Mouse (Mus musculus) liver, adult 2 months (tissue): ENCODE data around the gene Gpsm3.
A peak's percentile ranks its signal among the peaks of the same experiment; 100 is the strongest.

Experiments
- CTCF ChIP-seq: fragments of 200-500 bp; IDR thresholded peaks from 2 replicates; pipeline ENCODE4 v1.5.1; 2011; ENCODE audit warnings: low read depth, low read length, control low read depth
- POLR2A ChIP-seq: fragments of 200-500 bp; IDR thresholded peaks from 2 replicates; pipeline ENCODE4 v1.6.1; 2011; ENCODE audit warnings: low read length, control low read depth; ENCODE audit not compliant: insufficient read depth; ENCODE audit errors: extremely low read depth

DNA sequence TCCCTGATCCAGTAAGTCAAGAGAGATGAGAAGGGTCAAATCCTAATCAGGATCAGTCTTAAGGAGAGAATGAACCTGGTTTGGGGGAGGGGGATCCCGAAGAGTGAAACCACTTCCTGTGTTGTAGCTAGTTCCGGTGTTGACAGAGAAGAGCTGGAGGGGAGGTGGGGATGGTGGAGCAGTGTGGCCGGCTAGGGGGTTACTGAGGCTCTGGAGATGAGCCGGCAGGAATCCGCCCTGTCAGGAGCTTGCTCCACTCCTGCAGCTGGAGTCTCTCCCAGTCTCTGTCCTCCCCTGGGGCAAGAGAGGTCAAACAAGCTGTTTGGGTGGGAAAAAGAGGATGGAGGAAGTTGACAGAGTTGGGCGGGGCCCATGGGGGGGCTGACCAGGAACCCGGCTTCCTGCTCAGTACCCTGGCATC is at the start of gene Gpsm3:
- no peak for TF ChIP-seq CTCF
- TF ChIP-seq POLR2A, result 0 out of 2 replicates have a peak, but pooled peaks have one; percentile 25
